ENCODE assay signal across 10 mouse cellular contexts in the genomic region with DNA sequence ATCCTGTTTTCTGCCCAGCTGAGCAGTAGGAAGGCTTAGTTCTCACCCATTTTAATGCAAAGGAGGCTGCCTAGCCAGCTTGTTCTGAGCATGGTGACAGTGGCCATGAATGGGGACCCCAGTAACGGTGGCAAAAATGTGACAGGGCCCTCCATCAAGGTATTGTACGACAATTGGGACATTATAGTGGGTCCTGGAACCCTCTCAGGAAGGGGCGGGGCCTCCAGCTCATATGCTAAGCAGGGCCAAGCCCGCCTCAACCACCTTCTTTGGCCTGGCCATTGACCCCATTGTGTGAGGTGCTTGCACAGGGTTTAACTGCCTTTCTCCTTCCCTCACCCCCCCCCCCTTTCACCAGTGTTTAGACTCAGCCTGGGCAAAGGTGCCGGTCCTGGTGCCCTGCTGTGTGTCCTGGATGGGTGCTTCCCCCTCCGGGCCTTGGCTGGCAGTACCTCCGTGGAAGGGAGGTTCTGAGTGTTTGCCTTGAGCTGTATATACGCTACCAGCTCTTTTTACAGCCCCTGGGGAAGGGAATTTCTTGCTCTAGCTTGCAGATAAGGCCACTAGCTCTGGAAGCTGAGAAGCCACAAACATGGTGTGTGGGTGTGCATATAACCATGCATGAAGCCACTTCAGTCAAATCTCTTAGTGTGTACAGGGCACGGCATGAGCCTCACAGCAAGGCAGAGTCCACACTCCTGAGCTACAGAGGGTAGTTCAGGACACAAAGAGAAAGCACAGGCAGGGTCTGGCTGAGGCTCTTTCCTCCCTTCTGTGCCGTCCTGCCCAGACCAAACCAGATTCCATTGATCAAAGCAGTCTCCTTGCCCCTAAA.
A peak's percentile ranks its signal among the peaks of the same experiment; 100 is the strongest.
DNase-seq lines count a peak whose midpoint lies in the region; ATAC-seq and TF ChIP-seq lines count a peak whose summit lies in the region.
"Had no signal": no experiment of that assay in that cellular context is flagged by ENCODE, and none has a peak within 500 bp of the region (broad histone marks: within the 10 kb centered on the region; RNA-seq: fewer than 3 reads in every experiment).

No protein-coding gene starts in this region.

- no peaks in the 10 kb centered on the region for H3K36me3 ChIP-seq in stomach, embryonic 16.5 days (ENCODE audit: control insufficient read depth, insufficient read depth, low read length)
- no peaks in the 10 kb centered on the region for H3K36me3 ChIP-seq in stomach, postnatal 0 days (ENCODE audit: control insufficient read depth, insufficient read depth, low read length)
- no peaks in the 10 kb centered on the region for H3K36me3 ChIP-seq in hindbrain, embryonic 10.5 days
- no peaks in the 10 kb centered on the region for H3K36me3 ChIP-seq in midbrain, embryonic 13.5 days
- no peaks in the 10 kb centered on the region for H3K36me3 ChIP-seq in thymus, adult 2 months (ENCODE audit: control insufficient read depth, insufficient read depth, low read length)
- H3K36me3 ChIP-seq: liver, embryonic 15.5 days had no signal

- TF ChIP-seq POLR2A in thymus, adult 2 months (IDR thresholded peaks at IDR 0.05; ENCODE audit: control insufficient read depth, extremely low read depth, insufficient read depth, low read length, poor library complexity), result no peak

- no peak for TF ChIP-seq EP300 in stomach, postnatal 0 days (optimal IDR thresholded peaks at IDR 0.05)

- H3K27ac ChIP-seq in stomach, embryonic 16.5 days (ENCODE audit: low read length), result no peak overlapping the region
- H3K27ac ChIP-seq in stomach, postnatal 0 days (replicated peaks), result no peak overlapping the region
- peak overlapping the region; percentile 88 for H3K27ac ChIP-seq in hindbrain, embryonic 10.5 days
- H3K27ac ChIP-seq in midbrain, embryonic 13.5 days, result peak overlapping the region; percentile 89
- H3K27ac ChIP-seq in thymus, adult 2 months (ENCODE audit: control insufficient read depth, insufficient read depth, low read length), result no peak overlapping the region
- H3K27ac ChIP-seq: liver, embryonic 15.5 days had no signal

- no peak for TF ChIP-seq CTCF in stomach, postnatal 0 days (IDR thresholded peaks at IDR 0.05; ENCODE audit: low read depth)
- no peak for TF ChIP-seq CTCF in thymus, adult 2 months (IDR thresholded peaks at IDR 0.05; ENCODE audit: borderline replicate concordance, control insufficient read depth, extremely low read depth, insufficient read depth, low read length, poor library complexity)

- no peak overlapping the region for H3K4me3 ChIP-seq in stomach, embryonic 16.5 days (replicated peaks; ENCODE audit: low read length)
- H3K4me3 ChIP-seq in stomach, postnatal 0 days (ENCODE audit: low read depth, low read length), result no peak overlapping the region
- H3K4me3 ChIP-seq in hindbrain, embryonic 10.5 days, result no peak overlapping the region
- no peak overlapping the region for H3K4me3 ChIP-seq in midbrain, embryonic 13.5 days (replicated peaks)
- no peak overlapping the region for H3K4me3 ChIP-seq in thymus, adult 2 months (ENCODE audit: control insufficient read depth, insufficient read depth, low read length)
- H3K4me3 ChIP-seq: liver, embryonic 15.5 days had no signal

- H3K9me3 ChIP-seq in stomach, embryonic 16.5 days (replicated peaks; ENCODE audit: control insufficient read depth, low read length), result no peaks in the 10 kb centered on the region
- no peaks in the 10 kb centered on the region for H3K9me3 ChIP-seq in stomach, postnatal 0 days (ENCODE audit: control insufficient read depth, low read length)
- H3K9me3 ChIP-seq in hindbrain, embryonic 10.5 days, result no peaks in the 10 kb centered on the region
- H3K9me3 ChIP-seq in midbrain, embryonic 13.5 days, result no peaks in the 10 kb centered on the region
- H3K9me3 ChIP-seq: liver, embryonic 15.5 days had no signal

- H3K4me1 ChIP-seq in stomach, embryonic 16.5 days (ENCODE audit: control insufficient read depth, insufficient read depth, low read length), result no peaks in the 10 kb centered on the region
- no peaks in the 10 kb centered on the region for H3K4me1 ChIP-seq in stomach, postnatal 0 days (replicated peaks; ENCODE audit: control insufficient read depth, insufficient read depth)
- H3K4me1 ChIP-seq in hindbrain, embryonic 10.5 days (replicated peaks), result peaks cover 75% of the 10 kb centered on the region
- peaks cover 66% of the 10 kb centered on the region for H3K4me1 ChIP-seq in midbrain, embryonic 13.5 days (replicated peaks)
- no peaks in the 10 kb centered on the region for H3K4me1 ChIP-seq in thymus, adult 2 months (replicated peaks; ENCODE audit: control insufficient read depth, insufficient read depth, low read length)
- H3K4me1 ChIP-seq: liver, embryonic 15.5 days had no signal

- H3K4me2 ChIP-seq in stomach, embryonic 16.5 days (ENCODE audit: low read depth, low read length), result no peak overlapping the region
- H3K4me2 ChIP-seq in stomach, postnatal 0 days (replicated peaks; ENCODE audit: low read depth), result no peak overlapping the region
- H3K4me2 ChIP-seq in midbrain, embryonic 13.5 days (replicated peaks), result no peak overlapping the region
- H3K4me2 ChIP-seq: liver, embryonic 15.5 days had no signal

- WGBS in stomach, embryonic 16.5 days, result 43% methylated on average over 10 of the region's 10 CpGs
- 52% methylated on average over 10 of the region's 10 CpGs for WGBS in stomach, postnatal 0 days
- 18% methylated on average over 10 of the region's 10 CpGs for WGBS in hindbrain, embryonic 10.5 days
- 7% methylated on average over 10 of the region's 10 CpGs for WGBS in midbrain, embryonic 13.5 days
- WGBS in thymus, adult 2 months, result 74% methylated on average over 10 of the region's 10 CpGs

- 0 out of 2 replicates have a peak, but pooled peaks have one; percentile 9 for ATAC-seq in stomach, embryonic 16.5 days (ENCODE audit: insufficient read depth, low FRiP score)
- no peak for ATAC-seq in stomach, postnatal 0 days (ENCODE audit: low FRiP score, low TSS enrichment)
- ATAC-seq in midbrain, embryonic 13.5 days, result peak; percentile 72

- DNase-seq in stomach, postnatal 0 days (ENCODE audit: low spot score), result no peak
- DNase-seq in hindbrain, embryonic 10.5 days (ENCODE audit: low spot score), result peak; percentile 86
- DNase-seq in heart, postnatal 36 days, result no peak
- no peak for DNase-seq in gastrocnemius, adult 8-10 months (ENCODE audit: low spot score in 2 of 2)
- DNase-seq in heart, adult 9 months (ENCODE audit: low spot score in 2 of 2), result no peak
- DNase-seq in thymus, adult 2 months, result no peak
- DNase-seq: gastrocnemius, postnatal 25 days had no signal

- intact Hi-C loops in heart, postnatal 36 days (cut with DNase I), result no loop called here

- no peaks in the 10 kb centered on the region for H3K27me3 ChIP-seq in stomach, embryonic 16.5 days (ENCODE audit: control insufficient read depth, insufficient read depth, low read length)
- H3K27me3 ChIP-seq in stomach, postnatal 0 days (ENCODE audit: control insufficient read depth, insufficient read depth, low read length), result no peaks in the 10 kb centered on the region
- peaks cover 39% of the 10 kb centered on the region for H3K27me3 ChIP-seq in hindbrain, embryonic 10.5 days (ENCODE audit: insufficient read depth, poor library complexity, severe bottlenecking)
- H3K27me3 ChIP-seq in midbrain, embryonic 13.5 days, result peaks cover 12% of the 10 kb centered on the region; the same call in 1 of the 2 replicates
- H3K27me3 ChIP-seq in thymus, adult 2 months (ENCODE audit: control insufficient read depth, insufficient read depth, low read length), result no peaks in the 10 kb centered on the region

- H3K9ac ChIP-seq in stomach, embryonic 16.5 days (ENCODE audit: low read length), result no peak overlapping the region
- no peak overlapping the region for H3K9ac ChIP-seq in stomach, postnatal 0 days (ENCODE audit: low read length)
- H3K9ac ChIP-seq in midbrain, embryonic 13.5 days (replicated peaks), result no peak overlapping the region
- H3K9ac ChIP-seq: liver, embryonic 15.5 days had no signal

Comparison
In these comparisons a context has a peak if more than half of its experiments do, and no peak if none do; other contexts are left out.
1. H3K27ac ChIP-seq: peak in hindbrain, embryonic 10.5 days (single experiment) and midbrain, embryonic 13.5 days (single experiment); none in stomach, embryonic 16.5 days (single experiment), stomach, postnatal 0 days (single experiment) and thymus, adult 2 months (single experiment).